Mouse (Mus musculus): ENCODE data around the gene Dennd1a. TPM values are rescaled to one million over a fixed set of nuclear protein-coding genes. Genes with fewer than 3 reads are reported as not detected.

The Dennd1a gene
- polyA plus RNA-seq, 1 experiment from 2014 or later, result 3.1 TPM

DNA sequence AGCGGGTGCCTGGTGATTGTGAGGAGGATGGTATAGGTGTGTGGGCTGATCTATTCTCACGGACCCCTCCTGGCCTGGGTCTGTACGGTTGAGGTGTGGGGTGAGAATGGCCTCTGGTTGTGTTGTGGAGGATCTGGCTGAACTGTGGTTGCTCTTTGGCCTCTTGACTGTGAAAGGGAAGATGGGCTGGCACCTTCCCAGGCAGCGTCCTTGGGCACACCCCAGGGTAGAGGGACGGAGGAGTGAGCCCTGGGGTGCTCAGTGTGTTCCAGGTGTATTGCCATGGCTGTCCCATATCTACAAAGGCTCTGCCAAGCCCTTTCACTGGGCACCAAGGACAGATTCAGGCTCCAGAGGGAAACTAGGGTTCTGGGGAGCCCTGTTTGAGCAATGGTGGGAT is 498.2 kb downstream of the Dennd1a start:
- H3K36me3 ChIP-seq (ENCODE audit: control insufficient read depth, insufficient read depth, low read length), result no peaks in the 10 kb centered on the region
- TF ChIP-seq CTCF (IDR thresholded peaks at IDR 0.05; ENCODE audit: low read depth), result no peak
- no peak for TF ChIP-seq EP300 (optimal IDR thresholded peaks at IDR 0.05)
- H3K27ac ChIP-seq (replicated peaks), result no peak overlapping the region
- no peak overlapping the region for H3K4me3 ChIP-seq (ENCODE audit: low read depth, low read length)
- H3K9ac ChIP-seq (ENCODE audit: low read length), result no peak overlapping the region
- ATAC-seq (ENCODE audit: low FRiP score, low TSS enrichment) (no peak), DNase-seq (ENCODE audit: low spot score) (no peak)
- no peak overlapping the region for H3K4me2 ChIP-seq (replicated peaks; ENCODE audit: low read depth)
- H3K27me3 ChIP-seq (ENCODE audit: control insufficient read depth, insufficient read depth, low read length), result no peaks in the 10 kb centered on the region
- no peaks in the 10 kb centered on the region for H3K4me1 ChIP-seq (replicated peaks; ENCODE audit: control insufficient read depth, insufficient read depth)
- WGBS, result 79% methylated on average over 5 of the region's 5 CpGs
- H3K9me3 ChIP-seq (ENCODE audit: control insufficient read depth, low read length), result no peaks in the 10 kb centered on the region

DNA sequence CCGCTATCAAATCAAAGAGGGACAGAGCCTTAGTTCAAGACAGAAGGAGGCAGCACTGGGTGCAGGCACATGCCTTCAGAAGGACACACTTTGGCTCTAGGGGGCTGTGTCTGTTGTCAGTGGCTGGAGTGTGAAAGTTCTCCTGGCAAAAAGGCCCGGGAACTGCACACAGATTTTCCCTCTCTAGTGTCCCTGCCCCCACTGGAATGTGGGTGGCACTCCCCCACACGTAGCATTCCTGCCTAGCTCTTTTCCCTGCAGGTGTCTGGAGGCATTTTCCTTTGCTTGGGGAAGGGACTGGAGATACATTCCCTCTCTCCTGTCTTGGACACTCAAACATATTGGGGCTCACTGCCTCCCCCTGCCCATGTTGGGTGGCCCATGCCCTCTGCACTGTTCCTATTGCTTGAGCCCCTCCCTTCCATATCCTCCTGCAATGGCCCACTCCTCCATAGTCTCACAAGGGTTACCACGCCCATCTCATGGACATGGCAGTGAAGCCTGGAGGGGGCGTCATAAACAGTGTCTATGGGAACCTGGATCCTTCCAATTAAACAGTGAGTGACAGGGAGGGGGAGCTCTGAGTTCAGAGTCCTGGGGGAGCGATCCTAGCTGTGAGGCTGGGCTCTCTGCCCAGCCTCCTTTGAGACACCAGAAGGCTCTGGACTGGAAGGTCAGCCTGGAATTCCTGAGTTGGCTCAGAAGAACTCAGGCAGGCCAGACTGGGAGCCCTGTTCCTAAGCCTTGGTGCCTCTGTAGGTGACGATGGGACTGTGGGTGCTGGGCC is 498.8 kb downstream of the Dennd1a start:
- H3K27ac ChIP-seq (replicated peaks), result no peak overlapping the region
- no peak overlapping the region for H3K4me2 ChIP-seq (replicated peaks; ENCODE audit: low read depth)
- no peak for DNase-seq (ENCODE audit: low spot score)
- WGBS, result 58% methylated on average over 7 of the region's 7 CpGs
- TF ChIP-seq CTCF (IDR thresholded peaks at IDR 0.05; ENCODE audit: low read depth) (no peak), EP300 (optimal IDR thresholded peaks at IDR 0.05) (no peak)
- no peaks in the 10 kb centered on the region for H3K27me3 ChIP-seq (ENCODE audit: control insufficient read depth, insufficient read depth, low read length)
- no peaks in the 10 kb centered on the region for H3K4me1 ChIP-seq (replicated peaks; ENCODE audit: control insufficient read depth, insufficient read depth)
- no peak overlapping the region for H3K4me3 ChIP-seq (ENCODE audit: low read depth, low read length)
- ATAC-seq (ENCODE audit: low FRiP score, low TSS enrichment), result no peak
- H3K9ac ChIP-seq (ENCODE audit: low read length), result no peak overlapping the region
- H3K9me3 ChIP-seq (ENCODE audit: control insufficient read depth, low read length), result no peaks in the 10 kb centered on the region
- H3K36me3 ChIP-seq (ENCODE audit: control insufficient read depth, insufficient read depth, low read length), result no peaks in the 10 kb centered on the region

DNA sequence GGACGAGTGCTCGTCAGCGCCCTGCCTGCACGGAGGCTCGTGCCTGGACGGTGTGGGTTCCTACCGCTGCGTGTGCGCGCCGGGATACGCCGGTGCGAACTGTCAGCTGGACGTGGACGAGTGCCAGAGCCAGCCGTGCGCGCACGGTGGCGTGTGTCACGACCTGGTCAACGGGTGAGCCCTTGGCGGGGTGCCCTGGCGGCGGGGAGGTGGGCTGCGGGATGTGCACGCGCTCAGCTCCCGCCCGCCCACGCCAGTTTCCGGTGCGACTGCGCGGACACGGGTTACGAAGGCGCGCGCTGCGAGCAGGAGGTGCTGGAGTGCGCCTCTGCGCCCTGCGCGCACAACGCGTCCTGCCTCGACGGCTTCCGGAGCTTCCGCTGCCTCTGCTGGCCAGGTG is 500.7 kb downstream of the Dennd1a start:
- peak overlapping the region; percentile 37 for H3K4me3 ChIP-seq (ENCODE audit: low read depth, low read length)
- no peak for ATAC-seq (ENCODE audit: low FRiP score, low TSS enrichment)
- H3K36me3 ChIP-seq (ENCODE audit: control insufficient read depth, insufficient read depth, low read length), result no peaks in the 10 kb centered on the region
- 25% methylated on average over 50 of the region's 52 CpGs for WGBS
- TF ChIP-seq CTCF (IDR thresholded peaks at IDR 0.05; ENCODE audit: low read depth), result no peak
- no peak for TF ChIP-seq EP300 (optimal IDR thresholded peaks at IDR 0.05)
- H3K4me1 ChIP-seq (replicated peaks; ENCODE audit: control insufficient read depth, insufficient read depth), result no peaks in the 10 kb centered on the region
- no peak for DNase-seq (ENCODE audit: low spot score)
- H3K9me3 ChIP-seq (ENCODE audit: control insufficient read depth, low read length), result no peaks in the 10 kb centered on the region
- H3K27me3 ChIP-seq (ENCODE audit: control insufficient read depth, insufficient read depth, low read length), result no peaks in the 10 kb centered on the region
- no peak overlapping the region for H3K27ac ChIP-seq (replicated peaks)
- peak overlapping the region; percentile 46 for H3K4me2 ChIP-seq (replicated peaks; ENCODE audit: low read depth)
- no peak overlapping the region for H3K9ac ChIP-seq (ENCODE audit: low read length)

DNA sequence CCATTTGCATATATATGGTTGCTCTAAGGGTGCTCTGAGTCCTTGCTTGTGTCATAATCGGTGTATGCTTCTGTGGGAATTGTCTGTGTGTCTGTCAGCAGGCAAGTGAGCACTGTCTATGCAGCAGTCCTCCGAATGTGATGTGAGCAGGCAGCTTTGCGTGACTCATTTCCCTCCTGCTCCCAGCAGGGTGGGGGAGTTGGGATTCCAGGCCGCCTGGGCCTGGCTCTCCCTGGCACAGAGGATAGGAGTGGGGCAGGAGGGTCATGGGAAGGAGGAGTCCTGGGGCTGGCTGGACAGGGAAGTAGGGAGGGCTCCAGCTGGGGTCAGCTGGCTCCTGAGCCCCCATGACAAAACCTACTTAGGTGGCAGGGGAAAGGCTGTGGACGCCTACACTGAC is 502.7 kb downstream of the Dennd1a start:
- Histone ChIP-seq H3K9ac (ENCODE audit: low read length) (no peak overlapping the region), H3K4me1 (replicated peaks; ENCODE audit: control insufficient read depth, insufficient read depth) (no peaks in the 10 kb centered on the region), H3K4me2 (replicated peaks; ENCODE audit: low read depth) (no peak overlapping the region), H3K4me3 (ENCODE audit: low read depth, low read length) (no peak overlapping the region), H3K27me3 (ENCODE audit: control insufficient read depth, insufficient read depth, low read length) (no peaks in the 10 kb centered on the region), H3K27ac (replicated peaks) (no peak overlapping the region), H3K36me3 (ENCODE audit: control insufficient read depth, insufficient read depth, low read length) (no peaks in the 10 kb centered on the region), H3K9me3 (ENCODE audit: control insufficient read depth, low read length) (no peaks in the 10 kb centered on the region)
- peak; percentile 34 for DNase-seq (ENCODE audit: low spot score)
- TF ChIP-seq EP300 (optimal IDR thresholded peaks at IDR 0.05), result no peak
- peak; percentile 27; the same call in 1 of the 2 replicates for ATAC-seq (ENCODE audit: low FRiP score, low TSS enrichment)
- WGBS, result 56% methylated on average over 5 of the region's 5 CpGs

DNA sequence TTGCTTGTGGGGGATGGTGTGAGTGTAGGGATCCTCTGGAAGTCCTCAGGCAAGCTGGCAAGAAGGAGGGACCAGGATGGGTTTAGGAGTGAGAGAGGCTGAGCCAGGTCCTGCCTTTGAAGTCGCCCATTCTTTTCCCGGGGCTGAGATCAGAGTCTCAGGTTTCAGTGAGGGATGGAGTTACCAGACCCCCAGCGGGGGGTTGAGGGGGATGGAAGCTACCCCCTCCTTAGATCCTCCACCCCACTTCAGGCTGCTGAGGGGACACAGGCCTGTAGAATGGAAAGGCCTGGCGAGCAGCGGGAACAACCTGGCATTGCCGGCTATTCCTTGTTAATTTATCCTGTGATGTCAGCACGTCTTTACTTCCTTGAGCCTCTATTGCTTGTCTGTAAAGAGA is 505.2 kb downstream of the Dennd1a start:
- WGBS, result 51% methylated on average over 7 of the region's 7 CpGs
- H3K36me3 ChIP-seq (ENCODE audit: control insufficient read depth, insufficient read depth, low read length), result no peaks in the 10 kb centered on the region

DNA sequence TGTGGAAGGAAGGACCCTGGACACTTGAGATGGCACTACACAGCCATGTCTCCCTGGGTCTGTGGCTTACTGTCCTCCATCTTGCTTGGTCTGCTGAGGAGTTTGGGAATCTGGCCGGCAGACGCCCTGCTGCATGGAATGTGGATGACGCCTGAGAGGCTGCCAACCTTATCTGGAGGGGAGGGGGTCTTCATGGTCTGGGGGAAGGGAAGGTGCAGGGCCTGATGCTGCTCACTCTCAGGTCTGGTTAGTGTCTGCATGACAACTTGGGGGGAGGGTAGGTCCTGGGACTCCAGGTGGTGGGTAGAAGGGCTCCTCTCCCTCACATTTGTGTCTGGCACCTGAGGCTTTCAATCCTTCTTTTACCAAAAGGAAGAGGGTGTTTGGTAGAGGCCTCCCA is 505.8 kb downstream of the Dennd1a start:
- Histone ChIP-seq H3K4me1 (replicated peaks; ENCODE audit: control insufficient read depth, insufficient read depth) (peaks cover 1% of the 10 kb centered on the region; the same call in 1 of the 2 replicates), H3K27me3 (ENCODE audit: control insufficient read depth, insufficient read depth, low read length) (peaks cover 4% of the 10 kb centered on the region; the same call in 1 of the 2 replicates), H3K9ac (ENCODE audit: low read length) (no peak overlapping the region), H3K4me3 (ENCODE audit: low read depth, low read length) (no peak overlapping the region), H3K36me3 (ENCODE audit: control insufficient read depth, insufficient read depth, low read length) (no peaks in the 10 kb centered on the region), H3K4me2 (replicated peaks; ENCODE audit: low read depth) (no peak overlapping the region), H3K27ac (replicated peaks) (no peak overlapping the region), H3K9me3 (ENCODE audit: control insufficient read depth, low read length) (no peaks in the 10 kb centered on the region)
- 55% methylated on average over 3 of the region's 3 CpGs for WGBS
- TF ChIP-seq EP300 (optimal IDR thresholded peaks at IDR 0.05) (no peak), CTCF (IDR thresholded peaks at IDR 0.05; ENCODE audit: low read depth) (0 out of 2 replicates have a peak, but pooled peaks have one; percentile 8)
- no peak for ATAC-seq (ENCODE audit: low FRiP score, low TSS enrichment)
- DNase-seq (ENCODE audit: low spot score), result no peak

More for the DNA sequence above, 505.2 kb downstream of the Dennd1a start:
- Histone ChIP-seq H3K27me3 (ENCODE audit: control insufficient read depth, insufficient read depth, low read length) (peaks cover 4% of the 10 kb centered on the region; the same call in 1 of the 2 replicates), H3K9me3 (ENCODE audit: control insufficient read depth, low read length) (no peaks in the 10 kb centered on the region), H3K9ac (ENCODE audit: low read length) (no peak overlapping the region), H3K4me3 (ENCODE audit: low read depth, low read length) (no peak overlapping the region), H3K4me1 (replicated peaks; ENCODE audit: control insufficient read depth, insufficient read depth) (no peaks in the 10 kb centered on the region), H3K27ac (replicated peaks) (no peak overlapping the region), H3K4me2 (replicated peaks; ENCODE audit: low read depth) (no peak overlapping the region)
- no peak for TF ChIP-seq EP300 (optimal IDR thresholded peaks at IDR 0.05)
- no peak for TF ChIP-seq CTCF (IDR thresholded peaks at IDR 0.05; ENCODE audit: low read depth)
- no peak for DNase-seq (ENCODE audit: low spot score)
- no peak for ATAC-seq (ENCODE audit: low FRiP score, low TSS enrichment)

All from stomach, postnatal 0 days (tissue).